Mouse (Mus musculus) stomach, postnatal 0 days (tissue): ENCODE data around the gene Jmjd6. TPM values are rescaled to one million over a fixed set of nuclear protein-coding genes. Genes with fewer than 3 reads are reported as not detected.

Experiments used
- ATAC-seq: fragments of 200-750 bp; cut with Nextera tagmentation; 2 replicates; pipeline ENCODE4 v1.8.0; 2017; ENCODE audit not compliant: low FRiP score, low TSS enrichment
- DNase-seq: peaks from one replicate; pipeline ENCODE4 v3.0.0-alpha.2; 2016; ENCODE audit warnings: low spot score
- H3K27ac ChIP-seq: fragments of 300-500 bp; sonication (generic); replicated peaks from 2 replicates; pipeline ENCODE4 v1.5.1; 2014; ENCODE audit warnings: mild to moderate bottlenecking, control low read depth
- H3K27me3 ChIP-seq: fragments of 300-500 bp; sonication (generic); 2 replicates; pipeline ENCODE4 v1.6.1; 2014; ENCODE audit warnings: low read length; ENCODE audit not compliant: control insufficient read depth, insufficient read depth
- H3K36me3 ChIP-seq: fragments of 300-500 bp; sonication (generic); 2 replicates; pipeline ENCODE4 v1.6.1; 2014; ENCODE audit warnings: low read length, mixed read lengths; ENCODE audit not compliant: control insufficient read depth, insufficient read depth
- H3K4me1 ChIP-seq: fragments of 300-500 bp; sonication (generic); replicated peaks from 2 replicates; pipeline ENCODE4 v1.6.1; 2014; ENCODE audit warnings: antibody characterized with exemption; ENCODE audit not compliant: control insufficient read depth, insufficient read depth
- H3K4me2 ChIP-seq: fragments of 300-500 bp; sonication (generic); replicated peaks from 2 replicates; pipeline ENCODE4 v1.6.1; 2014; ENCODE audit warnings: low read depth, mild to moderate bottlenecking, control low read depth, moderate library complexity
- H3K4me3 ChIP-seq: fragments of 300-500 bp; sonication (generic); 2 replicates; pipeline ENCODE4 v1.5.1; 2014; ENCODE audit warnings: low read depth, low read length, control low read depth
- H3K9ac ChIP-seq: fragments of 300-500 bp; sonication (generic); 2 replicates; pipeline ENCODE4 v1.6.1; 2014; ENCODE audit warnings: mild to moderate bottlenecking, low read length, control low read depth, mixed read lengths
- H3K9me3 ChIP-seq: fragments of 300-500 bp; sonication (generic); 2 replicates; pipeline ENCODE4 v1.6.1; 2016; ENCODE audit warnings: low read length; ENCODE audit not compliant: control insufficient read depth
- CTCF ChIP-seq: IDR thresholded peaks from 2 replicates; pipeline ENCODE4 v1.5.1; 2016; ENCODE audit warnings: antibody characterized with exemption, low read depth, mild to moderate bottlenecking, moderate library complexity
- EP300 ChIP-seq: optimal IDR thresholded peaks from 2 replicates; pipeline ENCODE3; 2016; ENCODE audit warnings: antibody characterized with exemption
- WGBS: fragments of 180-500 bp; shearing (Covaris S2); extraction: QIAGEN DNeasy Blood & Tissue Kit; methylation state at CpG from one replicate; pipeline ENCODE4 v1.1.7; 2014; 5-methylcytosine and 5-hydroxymethylcytosine counted together
- polyA plus RNA-seq: library from polyadenylated mRNA; unstranded; fragments of >200 nt; fragmentation: Nextera tagmentation; extraction: Ambion mirVana; gene quantifications from 2 replicates; pipeline ENCODE4 v1.2.1, GENCODE M21; 2015

Jmjd6 gene
- polyA plus RNA-seq, 1 experiment from 2014 or later, result 31.8 TPM

DNA sequence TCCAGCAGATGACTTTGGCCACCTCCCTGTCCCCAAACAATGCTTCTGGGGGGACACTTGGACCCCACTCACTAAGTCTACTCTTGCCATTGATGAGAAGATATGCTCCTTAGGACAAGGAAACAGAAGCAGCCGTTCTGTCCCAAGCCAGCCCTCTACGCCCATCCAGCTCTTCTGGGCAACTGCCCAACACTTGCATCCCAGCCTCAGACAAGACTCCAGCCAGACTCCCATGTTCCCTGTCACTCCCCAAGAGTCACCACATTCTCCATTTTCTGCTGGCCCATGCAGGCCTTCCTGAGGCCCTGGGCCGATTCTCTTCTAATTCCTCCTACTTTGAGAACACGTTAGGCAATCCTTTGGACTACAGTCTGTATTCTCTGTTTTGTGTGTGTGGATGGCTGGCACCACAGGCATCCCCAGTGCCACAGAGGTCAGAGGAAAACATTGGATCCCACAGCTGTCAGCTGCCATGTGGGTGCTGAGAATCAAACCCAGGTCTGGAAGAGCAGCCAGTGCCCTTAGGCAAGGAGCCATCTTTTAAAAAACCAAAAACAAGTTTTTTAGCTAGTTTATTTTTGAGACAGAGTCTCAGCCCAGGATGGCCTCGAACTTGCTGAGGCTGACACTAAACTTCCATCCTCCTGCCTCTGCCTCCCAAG is 23.2 kb downstream of the Jmjd6 start:
- H3K4me3 ChIP-seq, result no peak overlapping the region
- no peaks in the 10 kb centered on the region for H3K9me3 ChIP-seq
- no peak for TF ChIP-seq EP300
- no peak for TF ChIP-seq CTCF
- WGBS, result 71% methylated on average over 5 of the region's 5 CpGs
- no peak overlapping the region for H3K9ac ChIP-seq
- no peaks in the 10 kb centered on the region for H3K36me3 ChIP-seq
- DNase-seq (no peak), ATAC-seq (no peak)
- H3K4me1 ChIP-seq, result peaks cover 5% of the 10 kb centered on the region
- H3K27me3 ChIP-seq, result no peaks in the 10 kb centered on the region
- H3K4me2 ChIP-seq, result no peak overlapping the region
- no peak overlapping the region for H3K27ac ChIP-seq

DNA sequence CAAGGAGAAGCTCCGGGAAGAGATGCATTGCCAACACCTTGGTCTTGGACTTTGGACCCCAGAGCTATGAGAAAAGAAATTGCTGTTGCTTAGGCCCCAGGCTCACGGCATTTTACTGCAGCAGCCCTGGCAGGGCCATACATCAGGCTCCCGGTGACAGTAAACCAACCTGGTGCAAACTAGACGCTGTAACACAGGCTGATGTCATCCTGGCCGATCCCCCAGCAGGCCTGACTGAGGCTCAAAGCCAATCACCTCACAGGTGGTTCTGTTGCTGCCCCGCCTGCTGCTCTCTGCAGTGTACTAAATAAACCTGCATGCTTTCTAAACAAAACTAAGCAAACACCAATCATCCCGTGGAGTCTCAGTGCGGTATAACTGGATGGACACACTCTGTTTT is 24.5 kb downstream of the Jmjd6 start:
- peak; percentile 59 for DNase-seq
- Histone ChIP-seq H3K9me3 (no peaks in the 10 kb centered on the region), H3K36me3 (no peaks in the 10 kb centered on the region), H3K27ac (no peak overlapping the region), H3K4me2 (no peak overlapping the region), H3K4me1 (peaks cover 9% of the 10 kb centered on the region), H3K27me3 (no peaks in the 10 kb centered on the region), H3K9ac (no peak overlapping the region), H3K4me3 (no peak overlapping the region)
- TF ChIP-seq CTCF, result no peak
- no peak for TF ChIP-seq EP300
- ATAC-seq, result peak; percentile 67
- WGBS, result 26% methylated on average over 8 of the region's 8 CpGs

DNA sequence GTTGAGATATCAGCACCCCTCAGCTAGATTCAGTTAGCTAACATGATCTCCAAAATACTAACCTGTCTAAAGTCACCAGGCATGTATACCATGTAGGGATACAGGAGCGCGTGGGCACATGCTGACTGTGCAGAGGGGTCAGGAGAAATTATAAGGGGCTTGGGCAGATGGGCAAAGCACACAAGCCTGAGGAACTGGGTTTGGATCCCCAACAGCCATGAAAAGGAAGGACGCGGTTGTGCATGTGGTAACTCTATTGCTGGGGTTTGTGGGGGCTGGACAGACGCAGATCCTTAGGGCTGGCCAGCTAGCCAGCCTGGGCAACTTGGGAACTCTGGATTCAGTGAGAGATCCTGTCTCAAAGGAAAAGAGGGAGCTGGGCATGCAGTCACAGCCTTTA is 25.7 kb downstream of the Jmjd6 start:
- DNase-seq (no peak), ATAC-seq (no peak)
- no peaks in the 10 kb centered on the region for H3K9me3 ChIP-seq
- no peak overlapping the region for H3K27ac ChIP-seq
- TF ChIP-seq CTCF (no peak), EP300 (no peak)
- no peak overlapping the region for H3K4me3 ChIP-seq
- no peak overlapping the region for H3K4me2 ChIP-seq
- H3K9ac ChIP-seq, result no peak overlapping the region
- peaks cover 15% of the 10 kb centered on the region for H3K4me1 ChIP-seq
- H3K27me3 ChIP-seq, result no peaks in the 10 kb centered on the region
- no peaks in the 10 kb centered on the region for H3K36me3 ChIP-seq
- WGBS, result 95% methylated on average over 5 of the region's 5 CpGs

DNA sequence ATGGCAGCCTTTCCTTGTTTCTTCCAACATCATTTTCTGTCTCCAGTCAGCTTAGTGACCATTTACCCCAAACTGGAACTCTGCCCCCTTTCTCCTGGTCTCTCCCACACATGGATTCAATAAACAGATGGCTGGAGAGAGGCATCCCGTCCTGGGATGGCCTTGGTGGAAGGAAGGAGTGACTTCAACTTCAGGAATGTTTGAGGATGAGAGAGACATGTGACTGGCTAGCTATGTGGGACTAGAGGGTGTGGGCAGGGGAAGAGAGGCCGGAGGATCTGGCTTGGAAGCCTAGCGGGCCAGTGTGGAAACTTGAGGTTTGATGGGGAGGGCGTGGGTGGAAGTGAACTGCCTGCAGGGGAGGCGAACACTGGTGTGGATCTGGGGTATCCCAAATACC is 26.5 kb downstream of the Jmjd6 start:
- H3K36me3 ChIP-seq, result no peaks in the 10 kb centered on the region
- no peak overlapping the region for H3K4me2 ChIP-seq
- no peaks in the 10 kb centered on the region for H3K9me3 ChIP-seq
- H3K4me3 ChIP-seq, result no peak overlapping the region
- DNase-seq, result no peak
- 63% methylated on average over 5 of the region's 5 CpGs for WGBS
- no peaks in the 10 kb centered on the region for H3K27me3 ChIP-seq
- TF ChIP-seq EP300 (no peak), CTCF (peak; percentile 34)
- H3K4me1 ChIP-seq, result peaks cover 17% of the 10 kb centered on the region
- no peak overlapping the region for H3K9ac ChIP-seq
- ATAC-seq, result peak; percentile 27; the same call in 1 of the 2 replicates
- no peak overlapping the region for H3K27ac ChIP-seq

- peaks cover 12% of the 10 kb centered on the region for H3K4me1 ChIP-seq
- WGBS, result 36% methylated on average over 7 of the region's 7 CpGs
Measured at GRCm38 (mm10) chr11:116814884-116815415, 28.3 kb downstream of the Jmjd6 start.

More at GRCm38 (mm10) chr11:116814884-116815415, 28.3 kb downstream of the Jmjd6 start:
- peak overlapping the region; percentile 89 for H3K27ac ChIP-seq
- no peak for TF ChIP-seq CTCF
- no peak for TF ChIP-seq EP300
- no peaks in the 10 kb centered on the region for H3K36me3 ChIP-seq
- H3K27me3 ChIP-seq, result no peaks in the 10 kb centered on the region
- no peaks in the 10 kb centered on the region for H3K9me3 ChIP-seq
- H3K4me2 ChIP-seq, result 0 out of 2 replicates have a peak overlapping the region, but pooled peaks have one; percentile 8
- no peak for DNase-seq
- no peak overlapping the region for H3K4me3 ChIP-seq
- no peak for ATAC-seq
- 0 out of 2 replicates have a peak overlapping the region, but pooled peaks have one; percentile 31 for H3K9ac ChIP-seq
